Mouse (Mus musculus) lung, postnatal 14 days (tissue): ENCODE data around the gene Prss53.
"Not testable (repeated sequence)": the region's sequence is repeated elsewhere in the genome, so short reads cannot be mapped to it uniquely, and the experiment has no call there.

Experiments used
- DNase-seq: peaks from one replicate; pipeline ENCODE4 v3.0.0; 2021

Prss53 gene

GRCm38 (mm10) chr7:127874812-127875626 lies 15.8 kb downstream of the Prss53 start:
- no peak for DNase-seq

GRCm38 (mm10) chr7:127870136-127870821 lies 20.5 kb downstream of the Prss53 start:
- no peak for DNase-seq

GRCm38 (mm10) chr7:127869149-127869810 lies 21.5 kb downstream of the Prss53 start:
- DNase-seq: no peak

GRCm38 (mm10) chr7:127867641-127868040 lies 23.1 kb downstream of the Prss53 start:
- DNase-seq: no peak

DNA sequence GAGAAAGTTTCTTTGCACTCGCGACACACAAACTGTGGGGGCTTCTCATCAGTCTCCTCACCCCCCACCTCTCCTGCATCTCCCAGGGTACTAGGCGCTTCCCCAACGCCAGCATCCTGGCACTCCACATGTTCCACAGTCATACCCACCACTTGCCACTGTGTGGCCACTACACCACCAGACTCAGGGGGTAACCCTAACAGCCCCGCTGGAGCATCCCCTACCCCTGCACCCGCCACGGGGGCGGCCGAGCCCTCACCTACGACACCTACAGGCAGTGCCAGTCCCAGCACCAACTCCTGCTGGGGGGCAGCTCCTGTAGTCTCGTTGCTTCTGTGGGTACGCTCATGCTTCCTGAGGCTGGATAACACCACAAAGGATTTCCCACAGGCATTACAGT lies 24.3 kb downstream of the Prss53 start:
- DNase-seq: no peak

- DNase-seq: no peak
These were observed 32.5 kb downstream of the Prss53 start for GRCm38 (mm10) chr7:127858258-127858657.

GRCm38 (mm10) chr7:127850906-127851305 lies 39.9 kb downstream of the Prss53 start:
- DNase-seq: no peak

- DNase-seq: no peak
These were observed 40.5 kb downstream of the Prss53 start for GRCm38 (mm10) chr7:127849973-127850875.

DNA sequence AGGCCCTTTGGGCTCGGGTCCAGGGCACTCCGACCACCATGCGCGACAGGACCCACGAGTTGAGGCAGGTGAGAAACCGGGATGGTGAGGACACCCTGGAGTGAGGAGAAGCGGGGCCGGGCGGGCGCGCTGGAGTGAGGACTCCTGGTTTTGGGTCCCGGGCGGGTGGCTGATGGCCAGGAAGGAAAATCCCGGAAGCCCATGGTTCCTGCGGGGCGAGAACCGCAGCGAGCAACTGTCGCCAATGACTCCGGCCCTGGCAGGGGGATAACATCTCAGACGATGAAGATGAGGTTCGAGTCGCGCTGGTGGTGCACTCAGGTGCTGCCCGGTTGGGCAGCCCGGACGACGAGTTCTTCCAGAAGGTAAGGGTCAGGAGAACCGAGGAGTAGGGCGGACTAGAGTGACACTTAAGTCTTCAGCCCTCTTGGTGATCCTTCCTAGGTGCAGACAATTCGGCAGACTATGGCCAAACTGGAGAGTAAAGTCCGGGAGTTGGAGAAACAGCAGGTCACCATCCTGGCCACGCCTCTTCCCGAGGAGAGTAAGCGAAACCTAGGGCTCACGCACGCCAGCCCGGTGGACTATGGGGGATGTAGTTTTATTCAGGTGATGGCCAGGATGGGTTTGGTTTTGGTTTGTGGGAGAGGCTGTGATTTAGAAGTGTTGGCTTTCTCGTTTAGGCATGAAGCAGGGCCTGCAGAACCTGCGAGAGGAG lies 48.6 kb downstream of the Prss53 start:
- peak; percentile 83 for DNase-seq

- DNase-seq: peak; percentile 93
These were observed 49.3 kb downstream of the Prss53 start for GRCm38 (mm10) chr7:127841340-127842000.

DNA sequence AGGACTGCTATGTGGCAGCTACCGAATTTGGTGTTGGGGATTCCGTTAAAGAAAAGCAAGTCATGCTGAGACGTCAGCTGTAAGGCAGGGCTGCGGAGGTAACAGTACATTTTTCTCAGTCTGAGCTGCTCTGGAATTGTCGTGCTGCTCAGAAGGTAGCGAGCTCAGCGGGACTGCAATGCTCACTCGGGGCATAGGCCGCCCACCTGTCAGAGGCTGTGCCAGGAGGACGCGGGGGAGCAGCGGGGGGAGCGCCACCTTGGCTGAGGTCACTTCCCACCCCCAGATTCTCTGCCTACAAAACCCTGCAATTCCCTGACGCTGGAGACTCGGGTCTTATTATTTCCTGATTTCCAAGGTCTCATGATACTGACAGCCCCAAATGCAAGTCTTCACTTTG lies 49.9 kb downstream of the Prss53 start:
- DNase-seq: peak; percentile 33

GRCm38 (mm10) chr7:127840031-127840430 lies 50.7 kb downstream of the Prss53 start:
- DNase-seq: not testable (repeated sequence)

GRCm38 (mm10) chr7:127837878-127838277 lies 52.9 kb downstream of the Prss53 start:
- not testable (repeated sequence) for DNase-seq

- no peak for DNase-seq
These were observed 53.3 kb downstream of the Prss53 start for GRCm38 (mm10) chr7:127837473-127837872.
